ENCODE assay signal across 9 mouse cellular contexts in genomic region chr14:22906716-22907115, GRCm38 (mm10).
DNase-seq lines count a peak whose midpoint lies in the region; ATAC-seq and TF ChIP-seq lines count a peak whose summit lies in the region.
"Had no signal": no experiment of that assay in that cellular context is flagged by ENCODE, and none has a peak within 500 bp of the region (broad histone marks: within the 10 kb centered on the region; RNA-seq: fewer than 3 reads in every experiment).

No protein-coding gene starts in this region.

- no peaks in the 10 kb centered on the region for H3K4me1 ChIP-seq in lung, postnatal 0 days (ENCODE audit: insufficient read depth, low read depth, low read length)
- no peaks in the 10 kb centered on the region for H3K4me1 ChIP-seq in cortical plate, adult 2 months (ENCODE audit: control insufficient read depth, insufficient read depth, low read length)
- H3K4me1 ChIP-seq in hindbrain, embryonic 15.5 days (replicated peaks): peaks cover 19% of the 10 kb centered on the region
- H3K4me1 ChIP-seq in limb, embryonic 13.5 days: peaks cover 35% of the 10 kb centered on the region
- H3K4me1 ChIP-seq: heart, embryonic 15.5 days had no signal

- WGBS in lung, postnatal 0 days: 57% methylated on average over 4 of the region's 4 CpGs
- WGBS in hindbrain, embryonic 15.5 days: 35% methylated on average over 4 of the region's 4 CpGs
- 34% methylated on average over 4 of the region's 4 CpGs for WGBS in limb, embryonic 13.5 days

- peak; percentile 42 for ATAC-seq in lung, postnatal 0 days
- ATAC-seq in hindbrain, embryonic 15.5 days (ENCODE audit: low FRiP score, low read depth): peak; percentile 75
- peak; percentile 75 for ATAC-seq in limb, embryonic 13.5 days (ENCODE audit: low FRiP score, low read depth)
- ATAC-seq in megakaryocyte progenitor cell, adult 5-6 weeks (replicated peaks; ENCODE audit: poor library complexity): no peak
- ATAC-seq in erythroblast, adult 5-6 weeks (replicated peaks; ENCODE audit: low FRiP score, poor library complexity, severe bottlenecking): no peak

- no peaks in the 10 kb centered on the region for H3K27me3 ChIP-seq in lung, postnatal 0 days (replicated peaks; ENCODE audit: insufficient read depth, low read length)
- H3K27me3 ChIP-seq in hindbrain, embryonic 15.5 days: no peaks in the 10 kb centered on the region
- H3K27me3 ChIP-seq in limb, embryonic 13.5 days: no peaks in the 10 kb centered on the region
- H3K27me3 ChIP-seq: heart, embryonic 15.5 days had no signal

- no peaks in the 10 kb centered on the region for H3K36me3 ChIP-seq in lung, postnatal 0 days (ENCODE audit: insufficient read depth, low read length)
- H3K36me3 ChIP-seq in hindbrain, embryonic 15.5 days: no peaks in the 10 kb centered on the region
- H3K36me3 ChIP-seq in limb, embryonic 13.5 days: no peaks in the 10 kb centered on the region
- H3K36me3 ChIP-seq: heart, embryonic 15.5 days had no signal

- H3K4me2 ChIP-seq in lung, postnatal 0 days (replicated peaks; ENCODE audit: low read depth, low read length): no peak overlapping the region
- H3K4me2 ChIP-seq in hindbrain, embryonic 15.5 days: no peak overlapping the region
- no peak overlapping the region for H3K4me2 ChIP-seq in limb, embryonic 13.5 days (replicated peaks)
- H3K4me2 ChIP-seq: heart, embryonic 15.5 days had no signal

- no peak overlapping the region for H3K4me3 ChIP-seq in lung, postnatal 0 days (ENCODE audit: low read depth, low read length)
- no peak overlapping the region for H3K4me3 ChIP-seq in cortical plate, adult 2 months (ENCODE audit: insufficient read depth, low read length)
- no peak overlapping the region for H3K4me3 ChIP-seq in hindbrain, embryonic 15.5 days
- H3K4me3 ChIP-seq in limb, embryonic 13.5 days: no peak overlapping the region
- H3K4me3 ChIP-seq: heart, embryonic 15.5 days had no signal

- DNase-seq in lung, postnatal 0 days (ENCODE audit: low spot score): no peak
- DNase-seq in lung, postnatal 36 days: no peak
- no peak for DNase-seq in spleen, postnatal 14 days (ENCODE audit: low spot score in 2 of 2)

- no peaks in the 10 kb centered on the region for H3K9me3 ChIP-seq in lung, postnatal 0 days (ENCODE audit: low read length)
- H3K9me3 ChIP-seq in hindbrain, embryonic 15.5 days: no peaks in the 10 kb centered on the region
- no peaks in the 10 kb centered on the region for H3K9me3 ChIP-seq in limb, embryonic 13.5 days
- H3K9me3 ChIP-seq: heart, embryonic 15.5 days had no signal

- no peak for TF ChIP-seq EP300 in lung, postnatal 0 days (IDR thresholded peaks at IDR 0.05)

- no peak overlapping the region for H3K27ac ChIP-seq in lung, postnatal 0 days (ENCODE audit: low read length)
- no peak overlapping the region for H3K27ac ChIP-seq in cortical plate, adult 2 months (ENCODE audit: insufficient read depth, low read length)
- peak overlapping the region; percentile 49 for H3K27ac ChIP-seq in hindbrain, embryonic 15.5 days (replicated peaks)
- peak overlapping the region; percentile 67; the same call in 1 of the 2 replicates for H3K27ac ChIP-seq in limb, embryonic 13.5 days
- H3K27ac ChIP-seq: heart, embryonic 15.5 days had no signal

- TF ChIP-seq CTCF in lung, postnatal 0 days (IDR thresholded peaks at IDR 0.05): no peak
- no peak for TF ChIP-seq CTCF in cortical plate, adult 2 months (IDR thresholded peaks at IDR 0.05; ENCODE audit: extremely low read depth, insufficient read depth, low read length)

- no peak overlapping the region for H3K9ac ChIP-seq in lung, postnatal 0 days (replicated peaks; ENCODE audit: low read depth)
- H3K9ac ChIP-seq in hindbrain, embryonic 15.5 days: no peak overlapping the region
- H3K9ac ChIP-seq in limb, embryonic 13.5 days: no peak overlapping the region
- H3K9ac ChIP-seq: heart, embryonic 15.5 days had no signal

- TF ChIP-seq POLR2A in cortical plate, adult 2 months (IDR thresholded peaks at IDR 0.05; ENCODE audit: extremely low read depth, insufficient read depth, low read length): 0 out of 2 replicates have a peak, but pooled peaks have one; percentile 32

Comparison
In these comparisons a context has a peak if more than half of its experiments do, and no peak if none do; other contexts are left out.
1. ATAC-seq: peak in lung, postnatal 0 days (single experiment), hindbrain, embryonic 15.5 days (single experiment) and limb, embryonic 13.5 days (single experiment); none in megakaryocyte progenitor cell, adult 5-6 weeks (single experiment) and erythroblast, adult 5-6 weeks (single experiment).
2. H3K27ac ChIP-seq: peak in hindbrain, embryonic 15.5 days (single experiment) and limb, embryonic 13.5 days (single experiment); none in lung, postnatal 0 days (single experiment) and cortical plate, adult 2 months (single experiment).